Mouse (Mus musculus) megakaryocyte-erythroid progenitor cell, adult 5-6 weeks (primary cell): Measurements from ENCODE around the gene Olfr556. TPM values are rescaled to one million over a fixed set of nuclear protein-coding genes. Genes with fewer than 3 reads are reported as not detected.
"Not testable (repeated sequence)": the region's sequence is repeated elsewhere in the genome, so short reads cannot be mapped to it uniquely, and the experiment has no call there.

ENCODE experiments used
- ATAC-seq: replicated peaks from 2 replicates; pipeline ENCODE4 v1.8.0; 2016; ENCODE audit warnings: mild to moderate bottlenecking, inconsistent platforms; ENCODE audit not compliant: severe bottlenecking, poor library complexity, low FRiP score, low TSS enrichment
- total RNA-seq, 2 experiments: library from RNA; stranded (forward) in 1 of 2; stranded (reverse) in 1 of 2; fragments of 200-1000, 215-1000 nt in 1 of 2; fragments of >200 nt in 1 of 2; fragmentation: Nextera tagmentation in 1 of 2; gene quantifications; 2 replicates each; pipeline ENCODE4 v1.2.3; 2014 to 2017

The Olfr556 gene
- total RNA-seq (2014; fragmentation: Nextera tagmentation), result not detected in 2 replicates
- total RNA-seq (2017), result not detected in 2 replicates

- no peak for ATAC-seq
Observed at GRCm38 (mm10) chr7:102664599-102664998, at the start of gene Olfr556. Gene Olfr556, plus strand, starts transcription at chr7:102664899.

DNA sequence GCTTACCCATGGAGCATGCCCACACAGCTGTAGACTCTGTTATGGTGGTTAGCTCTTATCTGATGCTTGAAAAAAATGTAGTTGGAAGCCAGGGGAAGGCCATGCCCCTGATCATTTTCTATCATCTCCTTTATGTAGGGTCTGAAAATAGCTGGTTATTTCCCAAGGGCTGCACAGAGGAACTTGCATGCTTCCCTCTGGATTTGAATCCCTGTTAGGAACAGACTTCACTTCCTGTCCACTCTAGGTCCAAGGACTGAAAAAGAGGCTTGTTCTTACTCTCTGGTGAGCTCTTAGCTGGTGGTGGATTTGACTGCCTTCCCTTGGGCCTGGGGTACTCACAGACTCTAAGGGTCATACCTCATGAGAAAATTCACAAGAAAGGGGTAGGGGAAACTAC is 46.6 kb upstream of the Olfr556 start, which contains the start of gene Olfr553:
Olfr553 (minus strand) TSS at position 101 of the 400 bp plus-strand sequence.
- ATAC-seq, result no peak

DNA sequence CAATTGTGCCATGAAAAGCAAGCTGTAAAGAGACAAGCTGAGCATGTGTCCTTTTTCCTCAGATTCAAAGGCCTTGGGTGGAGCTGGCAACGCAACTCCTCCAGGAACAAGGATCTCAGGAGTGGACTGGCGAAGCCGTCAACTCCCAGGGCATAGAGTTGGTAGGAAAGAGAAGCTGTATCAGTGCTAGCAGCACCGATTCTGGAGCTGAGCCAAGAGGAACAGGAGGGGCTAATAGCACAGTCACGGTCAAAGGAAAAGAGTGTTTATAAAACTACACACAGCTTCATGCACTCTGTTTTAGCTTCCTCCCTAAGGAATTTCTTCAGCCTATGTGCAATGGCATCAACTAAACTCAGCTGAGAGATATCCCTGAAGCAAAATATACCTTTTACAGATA is 45.1 kb upstream of the Olfr556 start:
- ATAC-seq, result no peak; the same call in 1 of the 2 replicates

DNA sequence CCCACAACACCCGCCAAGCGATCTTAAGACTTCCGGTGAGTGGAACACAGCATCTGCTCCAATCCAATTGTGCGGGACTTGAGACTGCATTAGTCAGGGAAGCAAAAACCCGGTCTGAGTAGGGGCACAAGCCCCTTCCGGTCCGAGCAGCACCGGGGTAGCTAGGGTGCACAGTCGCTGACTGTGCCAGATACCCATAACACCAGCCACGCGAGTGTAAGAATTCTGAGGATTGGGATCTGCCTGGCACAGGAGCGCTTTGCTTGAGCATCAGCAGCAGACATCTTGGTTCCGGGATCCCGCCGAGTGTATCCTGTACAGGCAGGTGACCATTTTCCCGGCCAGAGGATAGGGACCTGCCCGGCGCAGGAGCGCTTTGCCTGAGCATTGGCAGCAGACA is 44.3 kb upstream of the Olfr556 start:
- ATAC-seq, result not testable (repeated sequence)

GRCm38 (mm10) chr7:102636665-102637064 is 28.0 kb upstream of the Olfr556 start:
- ATAC-seq, result peak; percentile 88

DNA sequence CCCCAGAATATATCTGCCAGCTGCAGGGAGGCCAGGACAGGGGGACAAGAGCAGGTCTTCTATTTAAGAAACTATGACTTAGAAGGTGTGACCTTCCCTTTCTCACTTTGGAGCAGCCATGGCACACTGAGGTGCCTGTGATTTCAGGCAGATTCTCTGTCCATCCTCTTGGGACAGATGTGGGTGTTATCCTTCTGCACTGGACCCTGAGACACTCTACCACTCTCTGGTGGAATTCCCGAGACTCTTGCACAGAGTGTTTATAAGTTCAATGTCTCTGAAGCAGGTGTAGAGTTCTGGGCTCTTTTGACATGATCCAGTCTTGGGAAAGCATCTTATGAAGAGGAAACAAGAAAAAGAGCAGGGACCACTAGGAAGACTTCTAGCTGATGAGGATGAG is 26.6 kb upstream of the Olfr556 start, which contains the start of gene Olfr554:
Olfr554 (plus strand) TSS at position 301 of the 400 bp plus-strand sequence.
- ATAC-seq, result no peak

GRCm38 (mm10) chr7:102644945-102645344 is 19.8 kb upstream of the Olfr556 start:
- not testable (repeated sequence) for ATAC-seq

GRCm38 (mm10) chr7:102658523-102658922 is 6.2 kb upstream of the Olfr556 start, which contains the start of gene Olfr555:
Gene Olfr555, plus strand, starts transcription at chr7:102658823.
- ATAC-seq, result no peak

DNA sequence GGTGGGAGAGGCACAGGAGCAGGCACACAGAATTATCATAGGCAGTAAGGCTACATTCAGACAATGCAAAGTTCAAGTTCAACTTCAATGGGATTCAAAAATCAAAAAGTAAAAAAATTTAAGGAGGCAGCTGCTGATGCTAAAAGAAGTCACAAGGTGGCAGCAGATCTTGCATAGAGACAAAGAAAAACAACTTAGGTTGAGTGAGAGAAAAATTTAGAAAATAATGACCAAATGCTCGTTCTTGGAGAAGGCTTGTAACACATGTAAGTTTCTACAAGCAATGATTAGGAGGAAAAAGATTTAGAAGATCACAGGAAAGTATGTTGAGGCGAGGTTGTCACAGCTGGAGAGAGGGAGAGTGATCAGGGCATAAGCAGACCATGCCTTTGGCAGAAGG is 679 bp downstream of the Olfr556 start:
- ATAC-seq, result no peak

DNA sequence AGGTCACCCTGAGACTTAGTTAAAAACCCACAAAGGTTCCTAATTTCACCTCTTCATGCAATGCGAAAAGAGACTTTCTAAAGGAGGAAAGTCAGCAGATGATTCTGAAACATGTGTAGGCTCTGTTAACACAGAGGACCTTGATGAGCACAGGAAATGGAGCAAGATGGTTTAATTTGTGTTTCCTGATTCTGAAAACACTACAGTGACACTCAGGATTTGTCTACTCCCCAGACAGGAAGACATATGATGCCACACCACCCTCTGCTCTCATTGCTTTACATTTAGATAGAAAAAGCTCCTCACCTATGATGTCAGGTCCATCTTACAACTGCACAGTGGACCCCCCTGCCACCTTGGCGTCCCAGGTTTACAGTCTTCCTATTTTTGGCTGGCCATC is 11.5 kb downstream of the Olfr556 start:
- no peak for ATAC-seq

DNA sequence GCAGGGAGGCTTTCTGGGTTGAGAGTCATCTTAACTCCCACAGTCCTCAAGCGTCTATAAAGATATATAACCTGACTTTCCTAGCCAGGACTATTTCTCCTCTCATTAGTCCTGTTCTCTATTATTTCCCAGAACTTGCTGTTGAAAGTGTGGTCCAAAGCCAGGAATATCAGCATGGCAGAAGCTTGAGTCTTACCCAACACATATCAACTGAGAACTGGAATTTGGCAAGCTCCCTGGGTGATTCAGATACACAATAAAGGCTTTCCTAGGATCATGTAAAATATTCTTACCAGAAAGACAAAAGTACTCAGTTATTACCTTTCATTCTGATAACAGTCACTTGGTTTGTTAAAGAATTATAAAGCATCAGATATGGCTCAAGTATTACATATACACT is 17.2 kb downstream of the Olfr556 start:
- no peak for ATAC-seq

GRCm38 (mm10) chr7:102686944-102687501 is 22.3 kb downstream of the Olfr556 start, which contains the start of gene Trim68:
Gene Trim68, minus strand, starts transcription at chr7:102687327.
- ATAC-seq, result peak; percentile 100

DNA sequence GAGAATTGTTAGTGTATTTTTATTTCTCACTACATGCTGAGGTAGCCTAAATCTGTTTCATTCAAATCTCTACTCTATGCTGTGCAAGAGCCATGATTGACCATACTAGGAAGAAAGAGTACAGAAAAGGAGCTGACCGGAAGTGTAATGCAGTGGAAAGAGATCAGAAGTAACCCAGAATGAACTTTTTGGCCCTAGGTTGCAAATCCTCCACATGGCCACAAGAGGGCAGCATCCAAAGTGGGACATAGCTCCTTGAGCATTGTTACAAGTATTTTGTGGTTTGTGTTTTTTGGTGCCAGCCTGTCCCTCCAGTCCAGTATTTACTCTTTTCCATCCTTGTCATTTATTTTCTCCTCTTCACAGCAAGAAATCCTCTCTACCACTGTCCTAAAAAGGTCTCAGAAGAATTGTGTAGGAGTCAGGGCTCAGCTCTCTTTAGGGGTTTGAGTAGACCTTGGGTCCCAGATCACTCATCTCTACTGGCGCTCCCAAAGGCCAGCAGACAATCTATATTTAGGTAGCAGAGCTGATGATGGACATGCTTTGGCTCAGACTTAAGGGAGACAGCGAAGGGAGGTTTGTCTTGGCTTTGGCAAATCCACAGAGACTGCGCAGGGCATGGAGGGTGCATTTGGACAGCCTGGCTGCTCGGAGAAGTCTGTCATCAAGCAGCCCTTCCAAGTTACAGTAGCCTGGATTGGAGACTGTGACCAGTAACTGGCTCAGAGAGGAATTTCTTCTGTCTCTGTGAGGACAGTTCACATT is 30.8 kb downstream of the Olfr556 start, which contains the start of gene Olfr557:
Olfr557 (plus strand) TSS at position 553 of the 768 bp plus-strand sequence.
- ATAC-seq, result peak; percentile 91

GRCm38 (mm10) chr7:102698461-102698860 is 33.8 kb downstream of the Olfr556 start:
- no peak for ATAC-seq

GRCm38 (mm10) chr7:102701915-102702314 is 37.2 kb downstream of the Olfr556 start, which contains the start of gene Olfr558:
Gene Olfr558, plus strand, starts transcription at chr7:102702215.
- no peak for ATAC-seq

DNA sequence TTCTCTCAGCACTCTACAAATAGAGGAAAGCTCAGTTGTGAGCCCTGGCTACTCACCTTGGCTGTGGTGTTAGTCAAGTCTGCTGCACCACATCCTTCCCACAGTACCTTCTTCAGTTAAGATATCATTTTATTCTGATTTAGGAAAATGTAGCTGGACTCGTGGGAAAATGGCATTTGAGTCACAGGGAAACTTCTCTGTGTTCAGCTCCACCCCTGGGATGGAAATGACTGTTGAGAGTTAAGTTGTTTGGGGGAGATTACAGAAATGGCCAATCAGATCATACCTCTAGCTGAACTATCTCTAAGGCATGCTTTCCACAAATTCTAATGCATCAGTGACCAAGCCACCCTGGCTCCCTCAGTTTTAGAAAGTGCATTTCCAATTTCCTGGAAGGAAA is 54.3 kb downstream of the Olfr556 start, which contains the start of gene Olfr33:
Olfr33 (minus strand) TSS at position 101 of the 400 bp plus-strand sequence.
- ATAC-seq, result no peak

Other genes starting within 250 kb of the Olfr556 start
- gene Rrm1, start 223.2 kb upstream of the Olfr556 start, total RNA-seq (2014; fragmentation: Nextera tagmentation), result 270 and 301 TPM in 2 replicates
- 1,022 TPM in 2 replicates for gene Rrm1, start 223.2 kb upstream of the Olfr556 start, total RNA-seq (2017)
- not detected in 2 replicates for gene Olfr543, start 183.2 kb upstream of the Olfr556 start, total RNA-seq (2014; fragmentation: Nextera tagmentation)
- gene Olfr543, start 183.2 kb upstream of the Olfr556 start, total RNA-seq (2017), result 0.09 TPM in 1 of 2 replicates, not detected in the other
- gene Olfr544, start 176.6 kb upstream of the Olfr556 start, total RNA-seq (2014; fragmentation: Nextera tagmentation), result not detected in 2 replicates
- gene Olfr544, start 176.6 kb upstream of the Olfr556 start, total RNA-seq (2017), result 0.05 TPM in 1 of 2 replicates, not detected in the other
- not detected in 2 replicates for gene Olfr545, start 165.3 kb upstream of the Olfr556 start, total RNA-seq (2014; fragmentation: Nextera tagmentation)
- gene Olfr545, start 165.3 kb upstream of the Olfr556 start, total RNA-seq (2017), result not detected in 2 replicates
- gene Olfr547, start 130.2 kb upstream of the Olfr556 start, total RNA-seq (2014; fragmentation: Nextera tagmentation), result not detected in 2 replicates
- gene Olfr547, start 130.2 kb upstream of the Olfr556 start, total RNA-seq (2017), result not detected in 2 replicates
- gene Olfr548-ps1, start 124.0 kb upstream of the Olfr556 start, total RNA-seq (2014; fragmentation: Nextera tagmentation), result not detected in 2 replicates
- not detected in 2 replicates for gene Olfr548-ps1, start 124.0 kb upstream of the Olfr556 start, total RNA-seq (2017)
- not detected in 2 replicates for gene Olfr549, start 115.0 kb upstream of the Olfr556 start, total RNA-seq (2014; fragmentation: Nextera tagmentation)
- not detected in 2 replicates for gene Olfr549, start 115.0 kb upstream of the Olfr556 start, total RNA-seq (2017)
- 10.2 and 20.0 TPM in 2 replicates for gene Trim21, start 99.4 kb upstream of the Olfr556 start, total RNA-seq (2014; fragmentation: Nextera tagmentation)
- gene Trim21, start 99.4 kb upstream of the Olfr556 start, total RNA-seq (2017), result 24.0 and 31.5 TPM in 2 replicates
- gene Olfr550, start 93.5 kb upstream of the Olfr556 start, total RNA-seq (2014; fragmentation: Nextera tagmentation), result not detected in 2 replicates
- gene Olfr550, start 93.5 kb upstream of the Olfr556 start, total RNA-seq (2017), result 0.04 TPM in 1 of 2 replicates, not detected in the other
- not detected in 2 replicates for gene Olfr551, start 73.0 kb upstream of the Olfr556 start, total RNA-seq (2014; fragmentation: Nextera tagmentation)
- not detected in 2 replicates for gene Olfr551, start 73.0 kb upstream of the Olfr556 start, total RNA-seq (2017)
- 0.20 TPM in 1 of 2 replicates, not detected in the other for gene Olfr552, start 67.1 kb upstream of the Olfr556 start, total RNA-seq (2014; fragmentation: Nextera tagmentation)
- not detected in 2 replicates for gene Olfr552, start 67.1 kb upstream of the Olfr556 start, total RNA-seq (2017)
- not detected in 2 replicates for gene Olfr553, start 46.7 kb upstream of the Olfr556 start, total RNA-seq (2014; fragmentation: Nextera tagmentation)
- gene Olfr553, start 46.7 kb upstream of the Olfr556 start, total RNA-seq (2017), result not detected in 2 replicates
- gene Olfr554, start 26.5 kb upstream of the Olfr556 start, total RNA-seq (2014; fragmentation: Nextera tagmentation), result not detected in 2 replicates
- gene Olfr554, start 26.5 kb upstream of the Olfr556 start, total RNA-seq (2017), result not detected in 2 replicates
- not detected in 2 replicates for gene Olfr555, start 6.1 kb upstream of the Olfr556 start, total RNA-seq (2014; fragmentation: Nextera tagmentation)
- not detected in 2 replicates for gene Olfr555, start 6.1 kb upstream of the Olfr556 start, total RNA-seq (2017)
- gene Trim68, start 22.4 kb downstream of the Olfr556 start, total RNA-seq (2014; fragmentation: Nextera tagmentation), result 6.7 and 8.4 TPM in 2 replicates
- 1.8 and 6.0 TPM in 2 replicates for gene Trim68, start 22.4 kb downstream of the Olfr556 start, total RNA-seq (2017)
- gene Olfr557, start 31.0 kb downstream of the Olfr556 start, total RNA-seq (2014; fragmentation: Nextera tagmentation), result not detected in 2 replicates
- not detected in 2 replicates for gene Olfr557, start 31.0 kb downstream of the Olfr556 start, total RNA-seq (2017)
- not detected in 2 replicates for gene Olfr558, start 37.3 kb downstream of the Olfr556 start, total RNA-seq (2014; fragmentation: Nextera tagmentation)
- gene Olfr558, start 37.3 kb downstream of the Olfr556 start, total RNA-seq (2017), result not detected in 2 replicates
- gene Olfr33, start 54.2 kb downstream of the Olfr556 start, total RNA-seq (2014; fragmentation: Nextera tagmentation), result not detected in 2 replicates
- gene Olfr33, start 54.2 kb downstream of the Olfr556 start, total RNA-seq (2017), result not detected in 2 replicates
- not detected in 2 replicates for gene Olfr559, start 62.6 kb downstream of the Olfr556 start, total RNA-seq (2014; fragmentation: Nextera tagmentation)
- gene Olfr559, start 62.6 kb downstream of the Olfr556 start, total RNA-seq (2017), result not detected in 2 replicates
- not detected in 2 replicates for gene Olfr560, start 94.5 kb downstream of the Olfr556 start, total RNA-seq (2014; fragmentation: Nextera tagmentation)
- gene Olfr560, start 94.5 kb downstream of the Olfr556 start, total RNA-seq (2017), result not detected in 2 replicates
- not detected in 2 replicates for gene Olfr78, start 94.6 kb downstream of the Olfr556 start, total RNA-seq (2014; fragmentation: Nextera tagmentation)
- gene Olfr78, start 94.6 kb downstream of the Olfr556 start, total RNA-seq (2017), result not detected in 2 replicates
- gene Olfr561, start 106.3 kb downstream of the Olfr556 start, total RNA-seq (2014; fragmentation: Nextera tagmentation), result not detected in 2 replicates
- gene Olfr561, start 106.3 kb downstream of the Olfr556 start, total RNA-seq (2017), result not detected in 2 replicates
- not detected in 2 replicates for gene Olfr564, start 138.6 kb downstream of the Olfr556 start, total RNA-seq (2014; fragmentation: Nextera tagmentation)
- gene Olfr564, start 138.6 kb downstream of the Olfr556 start, total RNA-seq (2017), result not detected in 2 replicates
- not detected in 2 replicates for gene Olfr566, start 193.9 kb downstream of the Olfr556 start, total RNA-seq (2014; fragmentation: Nextera tagmentation)
- gene Olfr566, start 193.9 kb downstream of the Olfr556 start, total RNA-seq (2017), result not detected in 2 replicates
- not detected in 2 replicates for gene Olfr568, start 212.2 kb downstream of the Olfr556 start, total RNA-seq (2014; fragmentation: Nextera tagmentation)
- not detected in 2 replicates for gene Olfr568, start 212.2 kb downstream of the Olfr556 start, total RNA-seq (2017)
- gene Olfr569, start 226.0 kb downstream of the Olfr556 start, total RNA-seq (2014; fragmentation: Nextera tagmentation), result not detected in 2 replicates
- gene Olfr569, start 226.0 kb downstream of the Olfr556 start, total RNA-seq (2017), result not detected in 2 replicates
- gene Olfr570, start 229.7 kb downstream of the Olfr556 start, total RNA-seq (2014; fragmentation: Nextera tagmentation), result not detected in 2 replicates
- not detected in 2 replicates for gene Olfr570, start 229.7 kb downstream of the Olfr556 start, total RNA-seq (2017)